Mouse (Mus musculus) intestine, postnatal 0 days (tissue): ENCODE results near the gene Vezf1. TPM values are rescaled to one million over a fixed set of nuclear protein-coding genes. Genes with fewer than 3 reads are reported as not detected.

Source experiments
- ATAC-seq: fragments of 200-750 bp; cut with Nextera tagmentation; 2 replicates; pipeline ENCODE4 v1.8.0; 2017; ENCODE audit warnings: mild to moderate bottlenecking, moderate TSS enrichment, moderate library complexity
- H3K27ac ChIP-seq: fragments of 300-500 bp; sonication (generic); 2 replicates; pipeline ENCODE4 v1.5.1; 2014; ENCODE audit warnings: mild to moderate bottlenecking, low read depth, low read length, moderate library complexity
- H3K27me3 ChIP-seq: fragments of 300-500 bp; sonication (generic); replicated peaks from 2 replicates; pipeline ENCODE4 v1.6.1; 2014; ENCODE audit warnings: low read length, mixed read lengths; ENCODE audit not compliant: control insufficient read depth, insufficient read depth
- H3K36me3 ChIP-seq: fragments of 300-500 bp; sonication (generic); 2 replicates; pipeline ENCODE4 v1.6.1; 2014; ENCODE audit warnings: mild to moderate bottlenecking, moderate library complexity; ENCODE audit not compliant: control insufficient read depth, insufficient read depth
- H3K4me1 ChIP-seq: fragments of 300-500 bp; sonication (generic); replicated peaks from 2 replicates; pipeline ENCODE4 v1.6.1; 2014; ENCODE audit warnings: antibody characterized with exemption, low read length, mixed read lengths; ENCODE audit not compliant: control insufficient read depth, insufficient read depth
- H3K4me2 ChIP-seq: fragments of 300-500 bp; sonication (generic); replicated peaks from 2 replicates; pipeline ENCODE4 v1.6.1; 2014; ENCODE audit warnings: low read depth, mild to moderate bottlenecking, moderate library complexity
- H3K4me3 ChIP-seq: fragments of 300-500 bp; sonication (generic); 2 replicates; pipeline ENCODE4 v1.5.1; 2014; ENCODE audit warnings: low read depth, low read length
- H3K9ac ChIP-seq: fragments of 300-500 bp; sonication (generic); 2 replicates; pipeline ENCODE4 v1.6.1; 2014; ENCODE audit warnings: mild to moderate bottlenecking, low read depth, low read length
- H3K9me3 ChIP-seq: fragments of 300-500 bp; sonication (generic); 2 replicates; pipeline ENCODE4 v1.6.1; 2016; ENCODE audit warnings: mixed run types; ENCODE audit not compliant: control insufficient read depth
- CTCF ChIP-seq: sonication (generic); IDR thresholded peaks from 2 replicates; pipeline ENCODE4 v1.5.1; 2016; ENCODE audit warnings: low read depth, mild to moderate bottlenecking, control low read depth, antibody characterized with exemption, moderate library complexity
- WGBS: fragments of 180-500 bp; shearing (Covaris S2); extraction: QIAGEN DNeasy Blood & Tissue Kit; methylation state at CpG from one replicate; pipeline ENCODE4 v1.1.7; 2014; 5-methylcytosine and 5-hydroxymethylcytosine counted together
- polyA plus RNA-seq: library from polyadenylated mRNA; unstranded; fragments of >200 nt; fragmentation: Nextera tagmentation; extraction: Ambion mirVana; gene quantifications from 2 replicates; pipeline ENCODE4 v1.2.1, GENCODE M21; 2015

Vezf1 gene
- polyA plus RNA-seq, 1 experiment from 2014 or later: 16.8 TPM

DNA sequence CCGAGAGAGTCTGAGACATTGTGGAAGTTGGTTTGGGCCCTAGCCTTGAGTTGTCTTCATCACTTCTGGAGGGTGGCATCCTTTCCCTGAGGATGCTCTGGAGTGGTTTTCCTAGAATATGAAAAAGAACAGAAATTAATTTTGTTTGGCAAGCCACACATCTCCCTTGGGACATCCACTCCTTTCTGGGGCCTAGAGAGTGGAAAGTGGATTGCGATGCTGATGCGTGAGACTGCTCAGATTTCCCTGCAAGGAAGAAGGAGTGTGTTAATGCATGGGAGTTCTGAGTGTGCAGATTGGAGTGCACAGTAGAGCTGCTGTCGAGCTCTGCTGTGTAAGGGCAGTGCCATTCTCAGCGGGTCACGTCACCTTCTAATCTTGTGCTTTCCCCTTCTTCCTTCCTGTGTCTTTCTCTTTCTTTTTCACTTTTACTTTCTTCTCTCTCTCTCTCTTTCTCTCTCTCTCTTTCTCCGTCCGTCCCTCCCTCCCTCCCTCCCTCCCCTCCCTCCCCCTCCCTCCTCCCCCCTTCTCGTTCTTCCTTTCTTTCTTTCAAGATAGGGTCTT is 42.0 kb downstream of the Vezf1 start:
- Histone ChIP-seq H3K4me1 (no peaks in the 10 kb centered on the region), H3K9ac (no peak overlapping the region), H3K27me3 (no peaks in the 10 kb centered on the region), H3K4me2 (no peak overlapping the region), H3K36me3 (no peaks in the 10 kb centered on the region), H3K9me3 (no peaks in the 10 kb centered on the region), H3K27ac (no peak overlapping the region), H3K4me3 (no peak overlapping the region)
- no peak for TF ChIP-seq CTCF
- ATAC-seq: no peak
- WGBS: 72% methylated on average over 9 of the region's 9 CpGs

DNA sequence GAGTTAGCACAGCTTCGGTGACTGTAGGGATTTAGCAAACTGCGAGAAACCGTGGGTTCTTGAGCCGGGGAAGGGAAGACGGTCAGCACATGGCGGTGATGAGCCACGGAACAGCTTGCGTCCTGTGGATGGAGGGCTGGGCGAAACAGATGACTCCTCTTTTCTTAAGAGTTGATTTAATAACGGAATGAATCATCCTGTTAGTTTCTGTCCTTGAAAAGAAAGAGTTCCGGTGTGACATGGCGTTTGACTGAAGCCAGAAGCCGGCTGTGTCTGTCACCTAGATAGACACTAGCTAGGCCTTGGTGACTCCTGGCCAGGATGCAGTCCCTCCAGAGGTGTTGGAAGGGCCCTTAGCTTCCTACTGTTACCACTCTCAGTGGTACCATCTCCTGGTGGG is 44.0 kb downstream of the Vezf1 start:
- H3K9me3 ChIP-seq: no peaks in the 10 kb centered on the region
- no peak overlapping the region for H3K27ac ChIP-seq
- H3K4me3 ChIP-seq: no peak overlapping the region
- H3K9ac ChIP-seq: no peak overlapping the region
- TF ChIP-seq CTCF: no peak
- no peaks in the 10 kb centered on the region for H3K4me1 ChIP-seq
- no peaks in the 10 kb centered on the region for H3K27me3 ChIP-seq
- no peaks in the 10 kb centered on the region for H3K36me3 ChIP-seq
- no peak overlapping the region for H3K4me2 ChIP-seq
- no peak for ATAC-seq
- WGBS: 66% methylated on average over 13 of the region's 13 CpGs

GRCm38 (mm10) chr11:88112677-88113333 is 44.7 kb downstream of the Vezf1 start:
- Histone ChIP-seq H3K36me3 (no peaks in the 10 kb centered on the region), H3K4me3 (no peak overlapping the region), H3K27me3 (no peaks in the 10 kb centered on the region), H3K27ac (no peak overlapping the region), H3K9me3 (no peaks in the 10 kb centered on the region), H3K4me2 (no peak overlapping the region), H3K4me1 (no peaks in the 10 kb centered on the region), H3K9ac (no peak overlapping the region)
- TF ChIP-seq CTCF: no peak
- no peak for ATAC-seq
- 86% methylated on average over 7 of the region's 7 CpGs for WGBS

DNA sequence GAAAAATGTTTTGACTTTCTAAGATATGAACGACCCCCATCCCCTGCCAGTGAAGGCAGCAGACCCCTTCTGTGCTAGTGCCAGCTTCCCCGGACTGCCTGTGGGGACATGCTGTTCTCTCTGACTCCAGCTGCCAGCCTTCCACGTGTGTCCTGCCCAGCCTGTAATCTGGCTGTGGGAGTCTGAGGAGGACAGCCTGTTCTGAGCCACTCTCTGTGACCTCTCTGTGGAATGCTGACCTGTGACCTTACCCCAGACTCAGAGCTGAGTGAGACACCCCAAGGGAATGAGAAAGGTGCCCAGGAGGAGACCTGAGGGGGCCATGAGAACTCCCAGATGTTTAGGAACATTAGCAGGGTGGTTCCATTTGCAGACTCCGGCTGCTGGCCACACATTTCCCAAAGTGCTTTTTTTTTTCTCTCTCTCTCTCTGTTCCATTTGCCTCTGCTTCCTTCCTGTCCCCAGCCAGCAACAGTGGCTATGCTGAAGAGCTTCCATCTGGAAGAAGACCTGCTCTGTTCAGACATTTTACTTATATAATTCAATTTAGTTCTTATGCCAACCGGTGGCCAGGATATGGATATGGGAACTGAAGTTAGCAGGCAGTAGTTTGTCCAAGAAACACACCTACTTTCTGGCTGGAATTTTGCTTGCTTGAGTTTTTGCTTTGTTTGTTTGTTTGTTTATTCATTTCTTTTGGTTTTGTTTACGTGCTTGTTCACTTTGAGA is 45.6 kb downstream of the Vezf1 start:
- Histone ChIP-seq H3K4me3 (no peak overlapping the region), H3K4me1 (no peaks in the 10 kb centered on the region), H3K27ac (no peak overlapping the region; the same call in 1 of the 2 replicates), H3K9ac (no peak overlapping the region), H3K36me3 (no peaks in the 10 kb centered on the region), H3K4me2 (no peak overlapping the region), H3K27me3 (no peaks in the 10 kb centered on the region), H3K9me3 (no peaks in the 10 kb centered on the region)
- no peak for ATAC-seq
- no peak for TF ChIP-seq CTCF
- WGBS: 57% methylated on average over 6 of the region's 6 CpGs

DNA sequence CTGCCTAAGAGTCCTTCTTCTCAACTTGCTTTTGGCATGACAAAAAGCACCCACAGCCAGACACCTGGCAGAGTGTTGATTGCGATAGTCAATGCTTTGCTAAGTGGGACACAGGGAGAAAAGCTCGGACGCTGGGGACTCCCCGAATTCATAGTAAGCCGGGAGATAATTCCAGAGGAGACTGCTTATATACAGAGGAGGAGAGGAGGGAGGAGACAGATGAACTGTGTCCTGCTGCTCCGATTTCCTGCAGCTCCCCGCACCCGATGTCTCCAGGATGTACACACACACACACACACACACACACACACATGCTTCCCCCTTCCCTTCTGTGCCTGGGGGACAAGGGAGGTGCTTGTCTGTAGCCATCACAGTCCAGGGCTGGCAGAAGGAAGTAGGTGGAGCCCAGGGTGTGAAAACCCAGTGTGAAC is 46.8 kb downstream of the Vezf1 start:
- Histone ChIP-seq H3K27me3 (no peaks in the 10 kb centered on the region), H3K9me3 (no peaks in the 10 kb centered on the region), H3K4me1 (no peaks in the 10 kb centered on the region), H3K4me3 (no peak overlapping the region), H3K36me3 (no peaks in the 10 kb centered on the region), H3K27ac (0 out of 2 replicates have a peak overlapping the region, but pooled peaks have one; percentile 41), H3K4me2 (no peak overlapping the region), H3K9ac (no peak overlapping the region)
- ATAC-seq: no peak
- TF ChIP-seq CTCF: no peak
- WGBS: 38% methylated on average over 8 of the region's 8 CpGs

- TF ChIP-seq CTCF: no peak
- H3K4me1 ChIP-seq: no peaks in the 10 kb centered on the region
- no peak overlapping the region for H3K4me3 ChIP-seq
- no peaks in the 10 kb centered on the region for H3K36me3 ChIP-seq
- H3K9me3 ChIP-seq: no peaks in the 10 kb centered on the region
- no peak for ATAC-seq
- no peak overlapping the region for H3K4me2 ChIP-seq
- no peak overlapping the region for H3K9ac ChIP-seq
- 76% methylated on average over 6 of the region's 6 CpGs for WGBS
- H3K27me3 ChIP-seq: no peaks in the 10 kb centered on the region
- no peak overlapping the region for H3K27ac ChIP-seq
Observed at GRCm38 (mm10) chr11:88116568-88116967, 48.5 kb downstream of the Vezf1 start.
